Mouse (Mus musculus) ovary, adult 2 months (tissue): Measurements from ENCODE around the gene Reps1. TPM values are rescaled to one million over a fixed set of nuclear protein-coding genes. Genes with fewer than 3 reads are reported as not detected.

Experiments
- polyA plus RNA-seq: library from polyadenylated mRNA; depleted of rRNA; stranded (reverse); fragments of >200 nt; gene quantifications from 2 replicates; pipeline ENCODE4 v1.2.3, GENCODE M21; 2012; rRNA removed

Gene Reps1
- 55.1 and 75.5 TPM in 2 replicates for polyA plus RNA-seq

DNA sequence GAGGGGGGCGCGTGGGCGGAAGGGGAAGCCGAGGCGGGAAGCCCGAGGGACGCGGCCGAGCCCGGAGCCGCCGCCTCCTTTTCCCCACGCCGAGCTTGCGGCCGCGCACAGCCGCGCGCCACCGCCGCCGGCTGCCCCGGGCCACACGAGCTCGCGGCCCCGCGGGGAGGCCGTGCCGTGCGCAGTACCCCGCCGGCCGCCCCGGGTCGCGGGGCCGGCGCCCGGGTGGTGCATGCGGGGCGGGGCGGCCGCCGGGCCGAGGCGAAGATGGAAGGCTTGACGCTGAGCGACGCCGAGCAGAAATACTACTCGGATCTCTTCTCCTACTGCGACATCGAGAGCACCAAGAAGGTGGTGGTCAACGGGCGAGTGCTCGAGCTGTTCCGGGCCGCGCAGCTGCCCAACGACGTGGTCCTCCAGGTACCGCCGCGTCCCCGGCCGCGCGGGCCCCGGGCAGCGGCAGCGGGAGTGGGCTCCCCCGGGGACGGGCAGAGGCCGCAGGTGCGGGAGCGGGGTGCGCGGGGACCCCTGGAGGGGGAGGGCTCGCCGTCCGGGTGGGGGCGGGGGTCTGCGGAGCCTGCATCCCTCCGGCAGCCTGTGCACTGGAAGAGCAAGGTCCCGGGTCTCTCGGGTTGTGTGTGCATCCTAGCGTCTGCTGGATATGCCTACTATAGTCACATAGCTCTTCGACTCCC, at the start of gene Reps1:
Reps1 (plus strand) TSS at position 166 of the 695 bp plus-strand sequence.

DNA sequence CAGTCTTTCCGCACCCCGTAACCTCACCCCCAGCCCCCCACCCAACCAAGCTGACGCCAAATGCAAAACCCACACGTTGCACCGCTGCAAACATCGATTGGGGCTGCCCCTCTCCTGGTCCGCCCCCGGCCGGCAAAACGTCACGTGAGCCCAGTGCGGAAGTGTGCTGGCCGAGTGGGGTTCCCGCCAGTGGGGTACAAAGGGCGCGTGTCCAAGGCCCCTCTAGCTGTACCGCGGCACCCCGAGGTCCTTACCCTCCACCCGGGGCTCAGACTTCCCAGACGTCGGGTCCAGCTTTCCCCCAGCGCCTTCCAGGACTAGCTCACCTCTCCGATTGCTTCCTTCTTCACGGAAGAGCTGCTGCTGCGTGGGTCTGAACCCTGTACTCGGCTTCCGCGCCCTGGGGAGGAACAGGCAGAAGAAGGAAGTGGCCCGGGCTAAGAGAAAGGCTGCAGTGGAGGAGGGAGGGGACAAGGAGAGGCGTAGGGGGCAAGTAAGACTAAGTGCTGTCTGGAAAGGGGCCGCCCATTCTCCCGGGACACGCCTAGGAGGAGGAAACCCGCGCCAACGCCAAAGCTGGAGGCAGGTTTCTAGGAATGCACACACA, 32.8 kb upstream of the Reps1 start, which contains the start of gene Abracl:
Abracl (minus strand) TSS at position 548 of the 607 bp plus-strand sequence.

Other genes starting within 250 kb of the Reps1 start
- gene Heca, start 107.8 kb upstream of the Reps1 start, polyA plus RNA-seq, result 14.4 and 19.4 TPM in 2 replicates
- 3.1 and 4.1 TPM in 2 replicates for gene Abracl, start 32.6 kb upstream of the Reps1 start, polyA plus RNA-seq
- 1.0 and 1.1 TPM in 2 replicates for gene Ect2l, start 155.0 kb downstream of the Reps1 start, polyA plus RNA-seq
- 13.0 and 17.6 TPM in 2 replicates for gene Ccdc28a, start 179.1 kb downstream of the Reps1 start, polyA plus RNA-seq